Mouse (Mus musculus) spleen, embryonic (tissue): ENCODE measurements around the gene Psmd13.
"Not testable (repeated sequence)": the region's sequence is repeated elsewhere in the genome, so short reads cannot be mapped to it uniquely, and the experiment has no call there.

Experiments
- CTCF ChIA-PET: fragments of 350-600 bp; sonication (Branson Sonifier 250); formaldehyde crosslinking; loops from one replicate; lab custom pipeline; 2022; lab: Charles Lee

Psmd13 gene

DNA sequence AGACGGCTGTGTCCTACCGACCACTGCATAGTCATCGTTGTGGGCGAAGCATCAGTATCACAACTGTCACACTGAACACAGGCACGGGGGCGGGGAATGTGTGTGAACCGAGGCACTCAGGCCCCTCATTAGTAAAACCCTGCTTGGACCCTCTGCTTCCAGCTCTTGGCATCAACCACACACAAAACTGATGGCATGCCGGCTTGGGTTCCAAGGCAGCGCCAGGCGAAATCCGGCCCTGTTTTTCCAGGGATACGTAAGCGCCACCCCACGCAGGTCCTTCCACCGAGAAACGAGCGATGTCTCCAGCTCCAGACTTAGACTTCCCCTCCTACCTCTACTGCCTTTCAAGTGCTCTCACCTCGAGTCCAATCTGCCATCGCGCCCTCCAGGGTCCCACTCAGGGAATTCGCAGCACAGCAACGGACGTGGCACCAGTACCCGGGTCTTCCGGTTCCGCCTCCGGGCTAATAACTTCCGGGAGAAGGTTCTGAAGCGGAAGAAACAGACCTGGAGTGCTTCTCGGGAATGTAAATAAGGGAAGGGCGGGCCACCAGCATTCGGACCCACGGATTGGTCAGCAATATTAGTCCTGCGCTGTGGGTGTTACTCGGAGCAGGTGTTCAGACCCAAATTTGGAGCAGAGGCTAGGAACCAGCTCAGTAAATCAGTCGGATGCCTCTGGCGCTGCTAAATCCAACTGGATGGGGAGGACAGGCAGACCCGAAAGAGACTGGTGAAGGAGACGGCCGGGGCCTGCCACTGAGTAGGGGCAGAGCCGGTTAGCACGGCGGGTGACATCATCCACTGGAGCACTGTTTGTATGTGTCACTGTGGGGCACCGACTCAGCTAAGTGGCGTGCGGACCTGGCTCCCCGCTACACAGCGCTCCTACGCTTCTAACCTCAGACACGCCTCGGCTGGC is 25.6 kb upstream of the Psmd13 start, which contains the start of gene Gm45785:
TSS of gene Gm45785 (minus strand) at position 472 of the 925 bp plus-strand sequence.
- CTCF ChIA-PET, result no interaction called here

DNA sequence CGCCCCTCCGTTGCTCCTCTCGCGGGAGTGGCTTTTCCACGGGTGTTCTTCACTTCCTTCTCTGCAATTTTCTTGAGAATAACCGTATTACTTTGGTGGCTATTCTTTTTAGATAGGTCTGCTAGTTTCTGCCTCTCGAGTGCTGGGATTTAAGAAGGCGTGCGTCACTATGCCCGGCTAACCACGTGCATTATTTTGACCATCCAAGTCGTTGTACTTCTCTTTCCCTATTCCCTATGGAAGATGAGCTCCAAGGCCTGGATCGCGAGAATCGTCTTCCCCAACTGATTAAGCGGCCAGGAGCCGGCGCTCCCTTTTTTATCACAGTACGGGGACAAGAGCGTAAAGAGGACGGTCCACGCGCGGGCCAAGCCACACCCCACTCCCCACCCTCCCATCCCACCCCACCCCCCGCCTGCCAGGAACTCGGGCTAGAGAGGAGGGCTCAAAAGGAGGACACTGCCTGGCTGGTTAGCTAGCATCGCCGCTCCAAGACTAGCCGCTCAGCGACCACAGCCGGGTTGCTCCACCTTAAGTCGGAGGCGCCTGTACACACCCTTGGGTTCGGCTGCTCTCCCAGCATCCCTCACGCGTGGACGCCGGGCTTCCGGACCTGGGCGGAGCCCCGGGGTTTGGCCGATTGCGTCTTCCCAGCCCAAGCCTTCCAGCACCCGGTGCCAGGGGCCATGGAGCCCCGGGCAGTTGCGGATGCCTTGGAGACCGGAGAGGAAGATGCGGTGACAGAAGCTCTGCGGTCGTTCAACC is 24.8 kb upstream of the Psmd13 start, which contains the start of gene Ric8a:
TSS of gene Ric8a (plus strand) at position 173 of the 765 bp plus-strand sequence.
- CTCF ChIA-PET, result no interaction called here

DNA sequence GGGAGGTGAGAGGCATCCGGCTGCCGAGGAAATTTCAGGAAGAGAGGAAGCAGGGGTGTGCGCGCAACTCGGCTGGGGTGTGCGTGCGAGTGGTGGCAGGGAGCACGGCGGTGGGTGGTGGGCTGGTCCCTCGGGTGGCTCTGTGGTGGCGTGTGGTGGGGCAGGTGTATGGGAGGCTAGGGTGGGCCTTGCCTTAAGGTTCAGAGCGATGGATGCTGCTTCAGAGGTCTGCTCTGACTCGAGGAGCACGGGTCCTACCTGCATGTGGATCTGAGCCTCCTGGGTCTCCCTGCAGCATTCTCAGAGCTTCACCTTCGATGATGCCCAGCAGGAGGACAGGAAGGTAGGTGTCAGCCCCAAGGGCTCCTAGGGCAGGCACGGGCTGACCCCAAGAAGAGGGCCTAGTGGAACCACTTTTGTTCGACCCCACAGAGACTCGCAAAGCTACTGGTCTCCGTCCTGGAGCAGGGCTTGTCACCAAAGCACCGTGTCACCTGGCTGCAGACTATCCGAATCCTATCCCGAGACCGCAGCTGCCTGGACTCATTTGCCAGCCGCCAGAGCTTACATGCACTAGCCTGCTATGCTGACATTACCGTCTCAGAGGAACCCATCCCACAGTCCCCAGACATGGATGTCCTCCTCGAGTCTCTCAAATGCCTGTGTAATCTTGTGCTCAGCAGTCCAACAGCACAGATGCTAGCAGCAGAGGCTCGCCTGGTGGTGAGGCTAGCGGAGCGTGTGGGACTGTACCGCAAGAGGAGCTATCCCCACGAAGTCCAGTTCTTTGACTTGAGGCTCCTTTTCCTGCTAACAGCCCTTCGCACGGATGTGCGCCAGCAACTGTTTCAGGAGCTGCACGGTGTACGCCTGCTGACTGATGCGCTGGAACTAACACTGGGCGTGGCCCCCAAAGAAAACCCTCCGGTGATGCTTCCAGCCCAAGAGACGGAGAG is 23.9 kb upstream of the Psmd13 start, which contains the start of gene Bet1l:
TSS of gene Bet1l (minus strand) at position 28 of the 956 bp plus-strand sequence.
- CTCF ChIA-PET, result no interaction called here

DNA sequence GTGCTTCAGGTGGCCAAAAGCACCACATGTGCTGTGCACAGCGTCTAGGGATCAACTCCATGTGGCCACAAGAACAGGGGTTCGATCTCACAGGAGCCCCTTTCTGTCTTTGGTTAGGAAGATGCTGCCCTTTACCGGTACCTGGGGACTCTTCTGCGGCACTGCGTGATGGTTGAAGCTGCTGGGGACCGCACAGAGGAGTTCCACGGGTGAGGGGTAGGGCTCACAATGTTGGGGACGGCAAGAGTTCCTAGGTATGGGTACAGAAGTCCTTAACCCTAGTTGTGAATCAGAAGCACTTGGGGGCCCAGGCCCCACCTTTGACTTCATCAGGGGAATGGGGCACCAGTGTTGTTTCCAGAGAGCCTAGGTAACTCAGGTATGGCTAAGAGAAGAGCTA is 23.0 kb upstream of the Psmd13 start:
- CTCF ChIA-PET, result interaction anchor here (0.6 kb wide), 1 partner anchor 14 kb away, joined by 3 read pairs; no protein-coding TSS in a partner anchor

DNA sequence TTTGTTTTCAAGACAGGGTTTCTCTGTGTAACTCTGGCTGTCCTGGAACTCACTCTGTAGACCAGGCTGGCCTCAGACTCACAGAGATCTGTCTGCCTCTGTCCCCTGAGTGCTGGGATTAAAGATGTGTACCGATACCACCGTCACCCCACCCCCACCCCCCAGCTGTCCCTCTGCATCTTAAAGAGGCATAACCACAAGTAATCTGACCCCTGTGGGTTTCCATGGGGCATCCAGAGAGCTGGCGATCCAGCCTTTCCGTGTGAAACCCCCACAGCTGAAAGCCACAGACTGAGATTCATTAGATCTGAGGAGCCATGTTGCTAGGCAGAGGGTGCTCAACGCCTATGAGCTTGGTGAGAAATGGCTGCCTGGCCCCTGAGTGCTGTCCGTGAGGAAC is 21.8 kb upstream of the Psmd13 start:
- CTCF ChIA-PET, result no interaction called here

DNA sequence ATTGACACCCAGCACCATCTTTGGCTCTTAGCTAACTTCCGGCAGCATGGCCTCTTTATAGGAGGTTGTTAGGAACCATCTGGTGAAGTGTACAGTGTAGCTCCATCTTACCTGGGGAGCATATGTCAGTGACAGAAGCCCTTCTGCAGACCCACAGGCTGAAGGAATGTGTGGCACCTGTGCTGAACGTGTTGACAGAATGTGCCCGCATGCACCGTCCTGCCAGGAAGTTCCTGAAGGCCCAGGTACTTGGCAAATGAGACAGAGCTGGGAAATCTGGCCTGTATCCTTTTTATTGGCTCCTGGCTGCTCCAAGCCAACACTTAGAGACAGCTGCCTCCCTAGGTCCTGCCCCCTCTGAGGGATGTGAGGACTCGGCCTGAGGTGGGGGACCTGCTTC is 21.0 kb upstream of the Psmd13 start:
- CTCF ChIA-PET, result no interaction called here

DNA sequence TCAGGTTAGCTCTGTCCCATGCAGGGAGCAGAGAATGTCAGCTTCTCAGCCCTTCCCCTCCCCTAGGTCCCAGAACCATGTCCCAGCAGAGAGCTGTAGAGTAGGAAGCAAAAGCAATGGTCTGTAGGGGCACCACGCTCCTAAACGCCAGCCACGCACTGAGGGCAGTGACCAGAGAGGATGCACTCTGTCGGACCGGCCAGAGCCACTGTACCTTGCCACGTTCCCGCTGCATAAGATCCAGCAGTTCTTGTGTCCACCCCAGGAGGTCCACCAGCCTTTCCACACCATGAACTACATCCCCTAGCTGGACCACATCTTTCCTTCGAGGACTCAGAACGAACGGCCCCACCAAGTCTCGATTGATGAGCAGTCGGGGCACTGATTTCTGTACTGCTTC is 17.0 kb upstream of the Psmd13 start:
- CTCF ChIA-PET, result no interaction called here

DNA sequence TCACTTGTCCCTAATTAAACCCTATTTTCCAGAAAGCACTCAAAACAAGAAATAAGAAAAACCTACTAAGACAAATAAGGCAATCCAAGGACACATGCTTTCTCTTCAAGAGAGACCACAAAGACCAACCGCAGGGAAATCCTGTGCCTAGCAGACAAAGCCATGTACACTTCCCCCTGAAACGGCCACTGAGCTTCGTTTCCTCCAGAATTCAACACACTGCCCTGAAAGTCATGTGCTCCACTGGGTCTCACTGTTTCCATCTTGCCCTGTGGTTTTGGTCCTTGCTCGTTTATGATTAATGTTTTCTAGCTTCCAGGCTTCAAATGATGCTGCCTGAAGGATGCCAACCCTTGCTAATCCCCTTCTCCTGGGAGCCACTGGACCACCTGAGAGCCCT is 7.5 kb upstream of the Psmd13 start:
- CTCF ChIA-PET, result no interaction called here

DNA sequence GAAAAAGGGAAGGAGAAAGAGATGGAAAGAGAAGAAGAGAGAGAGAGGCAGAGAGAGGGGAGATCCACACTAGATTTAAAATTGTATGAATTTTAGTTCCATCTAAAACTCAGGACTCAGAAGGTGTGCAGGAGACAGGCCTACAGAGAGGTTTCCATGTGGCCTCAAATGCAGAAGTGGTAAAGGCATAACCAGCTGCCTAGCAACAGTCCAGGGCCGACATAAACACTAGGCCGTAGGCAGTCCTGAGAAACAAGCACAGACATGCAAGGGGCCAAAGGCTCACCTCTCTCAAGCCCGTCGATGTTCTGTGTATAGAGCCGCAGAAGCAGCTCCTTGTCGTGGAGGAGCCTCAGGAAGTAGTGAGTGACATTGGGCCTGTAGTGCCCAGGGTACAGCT is 4.4 kb upstream of the Psmd13 start:
- CTCF ChIA-PET, result no interaction called here

DNA sequence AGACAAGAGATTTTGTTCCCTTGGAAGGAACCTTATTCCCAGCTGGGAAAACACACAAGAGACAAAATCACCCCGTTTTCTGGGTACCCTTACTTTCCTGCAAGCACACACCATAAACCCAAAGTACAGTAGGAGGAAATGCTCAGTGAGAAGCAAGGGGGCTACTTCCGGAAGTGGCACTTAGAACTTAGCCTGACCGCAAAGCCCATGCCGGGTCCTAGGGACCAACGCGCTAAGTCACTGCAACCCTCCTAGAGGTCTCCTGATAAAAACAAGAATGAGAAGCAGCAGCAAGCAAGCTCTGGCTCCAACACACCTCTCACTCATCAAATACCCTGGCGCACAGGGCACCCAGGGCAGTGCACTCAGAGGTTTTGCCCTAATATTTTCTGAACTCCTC is 2.4 kb upstream of the Psmd13 start:
- CTCF ChIA-PET, result no interaction called here

DNA sequence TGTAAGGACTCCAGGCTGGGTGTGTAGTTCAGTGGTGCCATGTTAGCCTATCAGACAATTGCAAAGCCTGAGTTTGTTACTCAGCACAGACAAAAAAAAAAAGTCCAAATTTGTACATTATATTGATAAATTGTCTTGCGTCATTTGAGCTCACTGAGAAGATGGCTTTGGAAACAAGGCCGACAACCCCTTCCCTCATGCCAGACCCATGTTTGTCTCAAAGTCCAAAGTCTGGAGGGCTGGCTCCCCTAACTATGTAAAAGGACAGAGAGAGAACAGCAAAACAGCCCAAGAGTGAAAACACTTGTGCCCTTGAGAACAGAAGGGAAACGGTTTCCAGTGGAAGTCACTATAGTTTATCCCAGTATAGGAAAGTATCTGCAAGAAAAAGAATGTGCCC is 1.3 kb upstream of the Psmd13 start:
- CTCF ChIA-PET, result no interaction called here

DNA sequence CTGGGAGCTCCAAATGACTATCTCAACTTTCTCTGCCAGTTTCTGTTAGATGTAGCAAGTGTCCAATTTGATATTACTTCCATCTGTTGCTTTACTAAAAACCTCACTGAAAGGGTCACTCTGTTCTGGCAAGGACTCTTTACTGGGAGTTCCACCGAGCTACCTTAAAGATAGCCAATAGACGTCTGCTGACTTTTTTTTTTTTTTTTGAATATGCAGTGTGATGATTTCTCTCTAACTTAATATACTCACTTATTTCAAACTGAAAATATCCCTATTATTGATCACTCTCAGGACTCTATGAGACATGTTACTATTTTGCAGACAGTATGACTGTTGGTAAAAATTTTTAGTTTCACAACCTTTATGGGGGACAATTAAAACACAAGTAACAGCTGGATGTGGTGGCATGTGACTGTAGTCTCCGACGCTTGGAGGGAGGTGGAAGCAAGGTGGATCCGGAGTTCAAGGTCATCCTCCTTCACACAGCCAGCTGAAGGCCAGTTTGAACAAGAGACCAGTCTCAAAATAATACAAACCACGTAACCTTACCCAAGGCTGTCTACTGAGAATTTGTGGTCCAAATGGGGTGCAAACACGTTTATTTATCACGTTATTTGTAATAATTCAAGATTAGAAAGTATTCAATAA is 778 bp upstream of the Psmd13 start:
- CTCF ChIA-PET, result no interaction called here

DNA sequence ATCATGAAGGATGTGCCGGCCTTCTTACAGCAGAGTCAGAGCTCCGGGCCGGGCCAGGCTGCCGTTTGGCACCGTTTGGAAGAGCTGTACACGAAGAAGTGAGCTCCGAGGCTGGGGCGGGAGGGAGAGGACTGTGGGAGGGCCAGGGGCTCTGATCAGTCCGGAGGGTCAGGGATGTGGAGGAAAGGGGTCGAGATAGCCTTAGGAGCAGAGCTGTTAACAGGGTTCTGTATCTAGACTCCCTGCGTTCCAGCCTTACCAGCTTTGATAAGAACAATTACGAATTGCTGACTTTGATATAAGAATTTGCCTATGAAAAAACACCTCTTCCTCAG is 668 bp downstream of the Psmd13 start:
- CTCF ChIA-PET, result no interaction called here

DNA sequence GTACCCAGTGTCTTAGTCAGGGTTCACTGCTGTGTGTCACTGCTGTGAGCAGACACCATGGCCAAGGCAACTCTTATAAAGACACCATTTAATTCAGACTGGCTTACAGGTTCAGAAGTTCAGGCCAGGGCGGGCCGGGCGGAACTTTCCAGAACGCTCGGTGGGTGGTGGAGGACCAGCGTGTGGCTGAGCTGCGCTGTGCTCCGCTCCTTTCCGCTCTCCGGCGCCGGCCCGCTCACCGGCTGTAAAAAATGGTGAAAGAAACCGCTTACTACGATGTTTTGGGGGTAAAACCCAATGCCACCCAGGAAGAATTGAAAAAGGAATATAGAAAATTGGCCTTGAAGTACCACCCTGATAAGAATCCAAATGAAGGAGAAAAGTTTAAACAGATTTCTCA is 8.9 kb downstream of the Psmd13 start:
- CTCF ChIA-PET, result not testable (repeated sequence)

DNA sequence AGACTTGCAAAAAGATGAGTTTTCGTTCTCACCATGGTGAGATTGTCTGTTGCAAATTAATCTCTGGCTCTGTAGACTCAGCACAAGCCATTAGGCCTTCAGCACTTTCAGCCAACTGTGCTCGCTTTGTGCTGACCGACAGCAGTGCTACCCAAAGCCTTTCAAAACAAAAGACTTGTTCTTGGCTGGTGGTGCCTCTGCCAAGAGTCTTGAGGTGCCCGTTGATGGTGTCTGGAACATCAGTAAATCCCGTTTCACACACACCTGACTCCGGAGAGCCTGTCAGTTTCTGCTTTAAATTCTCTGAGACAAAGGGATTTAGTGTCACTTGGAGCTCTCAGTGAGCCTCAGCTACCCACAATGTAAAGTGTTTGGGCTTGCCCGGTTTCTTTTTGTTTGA is 12.3 kb downstream of the Psmd13 start:
- CTCF ChIA-PET, result no interaction called here

DNA sequence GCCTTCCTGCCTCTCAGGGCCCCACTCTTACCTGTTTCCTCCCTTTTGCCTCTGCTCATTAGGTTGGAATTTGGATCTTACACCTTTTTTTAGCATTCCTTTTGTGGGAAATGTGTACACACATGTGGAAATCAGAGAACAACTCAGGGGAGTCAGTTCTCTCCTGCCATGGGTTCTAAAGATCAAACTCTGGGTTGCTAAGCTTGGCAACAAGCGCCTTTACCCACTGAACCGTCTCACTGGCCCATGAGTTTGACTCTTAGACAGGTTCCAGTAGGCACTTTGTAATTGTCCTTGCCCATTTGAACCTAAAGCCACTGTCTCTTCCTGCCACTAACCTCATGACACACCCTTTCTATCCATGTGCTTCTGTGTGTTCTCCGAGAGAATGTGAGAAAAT is 12.8 kb downstream of the Psmd13 start:
- CTCF ChIA-PET, result no interaction called here

DNA sequence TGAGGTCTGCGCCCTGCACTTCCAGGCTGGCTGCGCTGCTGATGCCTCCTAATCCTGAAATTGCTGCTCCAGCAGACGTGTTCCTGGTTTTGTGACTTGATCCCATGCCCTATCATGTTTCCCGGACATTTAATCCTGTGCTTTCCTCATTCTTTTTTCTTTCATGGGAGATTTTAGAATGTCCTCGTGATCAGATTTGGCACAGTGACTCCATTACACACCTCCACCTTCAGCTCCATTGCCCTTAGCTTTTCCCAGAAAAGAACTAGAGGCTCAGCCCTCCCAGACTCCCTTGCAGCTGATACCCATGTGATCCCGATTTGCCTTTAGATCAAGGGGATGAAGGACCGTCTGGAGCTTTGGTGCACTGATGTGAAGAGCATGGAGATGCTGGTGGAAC is 16.1 kb downstream of the Psmd13 start:
- CTCF ChIA-PET, result no interaction called here

DNA sequence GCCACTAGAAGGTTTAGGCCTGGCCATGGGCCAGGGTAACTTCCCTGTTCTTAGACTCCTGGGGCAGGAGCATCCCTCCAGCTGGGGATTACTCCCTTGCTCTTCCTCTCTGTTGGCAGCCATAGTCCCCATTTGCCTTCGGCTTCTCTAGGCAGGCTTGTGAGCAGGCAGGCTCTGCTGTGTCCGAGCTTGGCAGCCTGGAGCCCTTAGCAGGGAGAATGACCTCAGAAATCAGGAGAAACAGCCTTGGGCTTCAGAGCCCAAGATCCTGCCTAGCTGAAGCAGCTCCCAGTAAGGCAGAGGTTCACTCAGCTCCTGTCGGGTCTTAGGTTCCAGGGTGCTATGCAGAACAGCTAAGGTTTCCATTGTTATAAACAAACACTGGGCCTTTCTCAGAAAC is 17.4 kb downstream of the Psmd13 start:
- CTCF ChIA-PET, result interaction anchor here (0.6 kb wide), 1 partner anchor 160 kb away, joined by 15 read pairs; no protein-coding TSS in a partner anchor

DNA sequence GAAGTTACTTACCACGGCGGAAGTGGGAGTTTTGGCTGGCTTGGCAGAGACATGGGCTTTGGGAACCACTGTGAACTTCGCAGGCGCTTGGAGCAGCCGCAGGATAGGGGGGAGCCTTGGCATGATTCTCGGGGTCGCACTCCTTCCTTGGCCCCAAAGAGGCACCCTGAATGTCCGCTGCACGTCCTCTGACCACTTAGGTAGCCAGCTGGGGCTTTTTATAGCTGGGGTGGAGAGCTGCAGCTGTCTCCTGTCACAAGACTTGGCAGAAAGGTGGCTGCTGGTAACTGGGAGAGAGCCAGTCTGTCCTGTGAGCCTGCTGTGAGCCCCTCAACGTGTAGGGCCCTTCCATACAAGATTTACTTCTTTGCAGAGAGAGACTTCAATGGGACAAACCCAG is 18.5 kb downstream of the Psmd13 start, which contains the start of gene Cox8b:
TSS of gene Cox8b (minus strand) at position 227 of the 400 bp plus-strand sequence.
- CTCF ChIA-PET, result no interaction called here

DNA sequence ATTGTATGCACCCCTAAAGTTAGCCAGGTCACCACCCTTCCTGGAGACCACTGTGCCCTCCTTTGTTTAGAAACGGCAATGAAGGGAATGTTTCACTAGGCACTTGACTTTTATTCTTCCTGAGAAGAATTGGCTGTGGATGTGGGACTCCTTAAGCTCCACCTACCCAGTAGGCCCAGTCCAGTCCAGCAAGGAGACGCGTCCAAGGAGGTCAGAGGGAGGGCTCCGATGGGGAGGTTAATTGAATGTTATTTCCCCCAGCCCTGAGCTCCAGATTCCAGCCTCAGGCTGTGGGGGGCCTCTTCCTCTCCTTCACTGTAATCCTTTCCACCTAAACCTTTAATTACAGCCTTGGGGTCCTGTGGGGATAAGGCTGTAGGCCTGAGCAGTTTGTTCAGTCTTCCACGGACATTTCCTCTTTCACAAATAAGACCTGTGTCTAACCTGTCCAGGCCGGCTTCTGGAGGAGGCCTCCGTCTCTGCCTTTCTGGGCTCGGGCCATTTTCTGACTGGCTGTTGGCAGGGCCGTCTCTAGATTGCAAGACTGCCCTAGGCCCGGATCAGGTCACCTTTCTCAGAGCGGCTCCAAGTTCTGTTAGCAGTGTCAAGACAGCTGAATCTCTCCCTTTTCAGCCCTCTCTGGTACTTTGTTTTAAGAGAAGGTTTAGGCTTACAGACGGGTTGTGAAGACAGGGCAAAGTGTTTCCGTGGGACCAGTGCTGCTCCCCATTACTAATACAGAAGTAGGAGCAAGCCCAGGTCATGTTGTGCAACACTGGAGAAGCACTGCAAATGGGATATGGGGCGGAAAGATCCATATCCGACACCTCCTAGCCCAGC is 20.5 kb downstream of the Psmd13 start:
- CTCF ChIA-PET, result interaction anchor here (1.7 to 2.0 kb wide), 3 partner anchors 55 to 145 kb away, joined by 6 to 8 read pairs (median 7); partner anchors contain the start of genes Odf3 and Scgb1c1
